Mouse (Mus musculus): Measurements from ENCODE around the gene Shld2. TPM values are rescaled to one million over a fixed set of nuclear protein-coding genes. Genes with fewer than 3 reads are reported as not detected.
A peak's percentile ranks its signal among the peaks of the same experiment; 100 is the strongest.

The Shld2 gene
- polyA plus RNA-seq, 1 experiment from 2014 or later, result 11.0 TPM

- no peak for ATAC-seq (replicated peaks; ENCODE audit: low FRiP score)
- no peaks in the 10 kb centered on the region for H3K27me3 ChIP-seq
Measured at GRCm38 (mm10) chr14:34228830-34229506, 81.3 kb downstream of the Shld2 start.

GRCm38 (mm10) chr14:34227981-34228380 lies 82.3 kb downstream of the Shld2 start:
- Histone ChIP-seq H3K4me2 (no peak overlapping the region), H3K27me3 (no peaks in the 10 kb centered on the region), H3K9me3 (replicated peaks) (no peaks in the 10 kb centered on the region), H3K9ac (no peak overlapping the region), H3K27ac (no peak overlapping the region), H3K4me3 (replicated peaks) (no peak overlapping the region), H3K36me3 (no peaks in the 10 kb centered on the region), H3K4me1 (0 out of 2 replicates have a peak, but pooled peaks cover 3% of the 10 kb centered on the region)
- ATAC-seq (replicated peaks; ENCODE audit: low FRiP score), result no peak; the same call in 1 of the 2 replicates
- WGBS, result 81% methylated on average over 12 of the region's 12 CpGs

More at GRCm38 (mm10) chr14:34228830-34229506, 81.3 kb downstream of the Shld2 start:
- H3K9me3 ChIP-seq (replicated peaks), result no peaks in the 10 kb centered on the region
- H3K9ac ChIP-seq, result no peak overlapping the region
- WGBS, result 79% methylated on average over 10 of the region's 10 CpGs
- H3K4me2 ChIP-seq, result no peak overlapping the region
- H3K4me1 ChIP-seq, result 0 out of 2 replicates have a peak, but pooled peaks cover 3% of the 10 kb centered on the region
- no peaks in the 10 kb centered on the region for H3K36me3 ChIP-seq
- H3K4me3 ChIP-seq (replicated peaks), result no peak overlapping the region
- H3K27ac ChIP-seq, result no peak overlapping the region

GRCm38 (mm10) chr14:34226566-34226965 lies 83.7 kb downstream of the Shld2 start:
- H3K27ac ChIP-seq, result no peak overlapping the region
- no peak overlapping the region for H3K4me3 ChIP-seq (replicated peaks)
- H3K9me3 ChIP-seq (replicated peaks), result no peaks in the 10 kb centered on the region
- H3K36me3 ChIP-seq, result no peaks in the 10 kb centered on the region
- no peak overlapping the region for H3K4me2 ChIP-seq
- no peak for ATAC-seq (replicated peaks; ENCODE audit: low FRiP score)
- H3K4me1 ChIP-seq, result 0 out of 2 replicates have a peak, but pooled peaks cover 3% of the 10 kb centered on the region
- WGBS, result 62% methylated on average over 4 of the region's 4 CpGs
- no peak overlapping the region for H3K9ac ChIP-seq
- peaks cover 7% of the 10 kb centered on the region; the same call in 1 of the 2 replicates for H3K27me3 ChIP-seq

GRCm38 (mm10) chr14:34225986-34226385 lies 84.3 kb downstream of the Shld2 start:
- Histone ChIP-seq H3K27me3 (peaks cover 12% of the 10 kb centered on the region), H3K9ac (no peak overlapping the region), H3K4me1 (0 out of 2 replicates have a peak, but pooled peaks cover 3% of the 10 kb centered on the region), H3K36me3 (no peaks in the 10 kb centered on the region), H3K9me3 (replicated peaks) (no peaks in the 10 kb centered on the region), H3K27ac (no peak overlapping the region), H3K4me3 (replicated peaks) (no peak overlapping the region), H3K4me2 (no peak overlapping the region)
- WGBS, result 86% methylated on average over 9 of the region's 9 CpGs
- no peak for ATAC-seq (replicated peaks; ENCODE audit: low FRiP score)

- H3K9me3 ChIP-seq (replicated peaks), result no peaks in the 10 kb centered on the region
- H3K4me3 ChIP-seq (replicated peaks), result no peak overlapping the region
- H3K4me1 ChIP-seq, result peaks cover 10% of the 10 kb centered on the region
- H3K27me3 ChIP-seq, result peaks cover 37% of the 10 kb centered on the region
- H3K4me2 ChIP-seq, result no peak overlapping the region
- no peak overlapping the region for H3K9ac ChIP-seq
- H3K36me3 ChIP-seq, result no peaks in the 10 kb centered on the region
- ATAC-seq (replicated peaks; ENCODE audit: low FRiP score), result no peak
- H3K27ac ChIP-seq, result no peak overlapping the region
- WGBS, result 75% methylated on average over 5 of the region's 5 CpGs
Measured at GRCm38 (mm10) chr14:34223362-34223898, 86.9 kb downstream of the Shld2 start.

GRCm38 (mm10) chr14:34221416-34222077 lies 88.7 kb downstream of the Shld2 start:
- no peaks in the 10 kb centered on the region for H3K9me3 ChIP-seq (replicated peaks)
- H3K4me2 ChIP-seq, result no peak overlapping the region
- no peak overlapping the region for H3K27ac ChIP-seq
- WGBS, result 63% methylated on average over 5 of the region's 5 CpGs
- peaks cover 10% of the 10 kb centered on the region for H3K4me1 ChIP-seq
- no peak for ATAC-seq (replicated peaks; ENCODE audit: low FRiP score)
- no peak overlapping the region for H3K9ac ChIP-seq
- no peak overlapping the region for H3K4me3 ChIP-seq (replicated peaks)
- H3K36me3 ChIP-seq, result no peaks in the 10 kb centered on the region
- peaks cover 41% of the 10 kb centered on the region for H3K27me3 ChIP-seq

- Histone ChIP-seq H3K4me2 (peak overlapping the region; percentile 73; the same call in 1 of the 2 replicates), H3K9ac (no peak overlapping the region), H3K27ac (no peak overlapping the region), H3K36me3 (no peaks in the 10 kb centered on the region), H3K4me1 (peaks cover 12% of the 10 kb centered on the region), H3K27me3 (peaks cover 41% of the 10 kb centered on the region), H3K4me3 (replicated peaks) (no peak overlapping the region), H3K9me3 (replicated peaks) (no peaks in the 10 kb centered on the region)
- WGBS, result 73% methylated on average over 5 of the region's 5 CpGs
- ATAC-seq (replicated peaks; ENCODE audit: low FRiP score), result no peak
Measured at GRCm38 (mm10) chr14:34220426-34220825, 89.9 kb downstream of the Shld2 start.

GRCm38 (mm10) chr14:34219786-34220198 lies 90.5 kb downstream of the Shld2 start:
- no peaks in the 10 kb centered on the region for H3K36me3 ChIP-seq
- H3K4me3 ChIP-seq (replicated peaks), result peak overlapping the region; percentile 40
- H3K27ac ChIP-seq, result no peak overlapping the region
- peaks cover 17% of the 10 kb centered on the region for H3K4me1 ChIP-seq
- H3K9ac ChIP-seq, result no peak overlapping the region
- H3K4me2 ChIP-seq, result peak overlapping the region; percentile 73
- ATAC-seq (replicated peaks; ENCODE audit: low FRiP score), result peak; percentile 41
- WGBS, result under 1% methylated on average over 29 of the region's 29 CpGs
- no peaks in the 10 kb centered on the region for H3K9me3 ChIP-seq (replicated peaks)
- H3K27me3 ChIP-seq, result peaks cover 41% of the 10 kb centered on the region

- WGBS, result 55% methylated on average over 6 of the region's 6 CpGs
- no peak within 1 kb of the TSS for H3K27ac ChIP-seq
- H3K27me3 ChIP-seq, result peaks cover 41% of the 10 kb centered on the region
- H3K9ac ChIP-seq, result no peak within 1 kb of the TSS
- H3K9me3 ChIP-seq (replicated peaks), result no peaks in the 10 kb centered on the region
- no peak for ATAC-seq (replicated peaks; ENCODE audit: low FRiP score)
- H3K4me3 ChIP-seq (replicated peaks), result peak within 1 kb of the TSS; percentile 40
- H3K4me2 ChIP-seq, result peak within 1 kb of the TSS; percentile 73
- H3K36me3 ChIP-seq, result no peaks in the 10 kb centered on the region
- H3K4me1 ChIP-seq, result peaks cover 20% of the 10 kb centered on the region
Measured at GRCm38 (mm10) chr14:34219295-34219694, 91.0 kb downstream of the Shld2 start, which contains the start of gene Syt15. Gene Syt15, plus strand, starts transcription at chr14:34219595.

GRCm38 (mm10) chr14:34215451-34216127 lies 94.7 kb downstream of the Shld2 start:
- Histone ChIP-seq H3K4me3 (replicated peaks) (no peak overlapping the region), H3K9ac (no peak overlapping the region), H3K9me3 (replicated peaks) (no peaks in the 10 kb centered on the region), H3K4me1 (peaks cover 20% of the 10 kb centered on the region), H3K27ac (peak overlapping the region; percentile 42; the same call in 1 of the 2 replicates), H3K36me3 (no peaks in the 10 kb centered on the region), H3K4me2 (no peak overlapping the region), H3K27me3 (peaks cover 24% of the 10 kb centered on the region)
- 38% methylated on average over 6 of the region's 6 CpGs for WGBS
- peak; percentile 80 for ATAC-seq (replicated peaks; ENCODE audit: low FRiP score)

- Histone ChIP-seq H3K27ac (no peak overlapping the region), H3K4me3 (replicated peaks) (no peak overlapping the region), H3K27me3 (no peaks in the 10 kb centered on the region), H3K36me3 (no peaks in the 10 kb centered on the region), H3K9ac (no peak overlapping the region), H3K4me2 (no peak overlapping the region), H3K9me3 (replicated peaks) (no peaks in the 10 kb centered on the region), H3K4me1 (0 out of 2 replicates have a peak, but pooled peaks cover 5% of the 10 kb centered on the region)
- WGBS, result 89% methylated on average over 4 of the region's 4 CpGs
- no peak for ATAC-seq (replicated peaks; ENCODE audit: low FRiP score)
Measured at GRCm38 (mm10) chr14:34209942-34210341, 100.4 kb downstream of the Shld2 start.

All from kidney, embryonic 15.5 days (tissue).